Comparison of ENCODE assay signal across 10 mouse cellular contexts in genomic region chrX:35879703-35880102, GRCm38 (mm10). TPM values are rescaled to one million over a fixed set of nuclear protein-coding genes. Genes with fewer than 3 reads are reported as not detected.
DNase-seq lines count a peak whose midpoint lies in the region; ATAC-seq and TF ChIP-seq lines count a peak whose summit lies in the region.
"Had no signal": no experiment of that assay in that cellular context is flagged by ENCODE, and none has a peak within 500 bp of the region (broad histone marks: within the 10 kb centered on the region; RNA-seq: fewer than 3 reads in every experiment).

No protein-coding gene starts in this region.

- H3K27ac ChIP-seq in layer of hippocampus, adult 2 months = no peak overlapping the region
- H3K27ac ChIP-seq in neural tube, embryonic 15.5 days (replicated peaks) = no peak overlapping the region
- H3K27ac ChIP-seq: hindbrain, embryonic 15.5 days had no signal

- no peaks in the 10 kb centered on the region for H3K36me3 ChIP-seq in neural tube, embryonic 15.5 days
- H3K36me3 ChIP-seq: hindbrain, embryonic 15.5 days had no signal

- peak; percentile 39 to 48 for DNase-seq in cerebellum, postnatal 14 days
- no peak for DNase-seq in cerebellum, adult 11 months
- no peak for DNase-seq in layer of hippocampus, adult 2 months (ENCODE audit: low spot score in 2 of 2)
- DNase-seq in layer of hippocampus, adult 11-12 months (ENCODE audit: low spot score) = no peak
- peak; percentile 40 to 41 for DNase-seq in B cell, adult 2 months
- no peak for DNase-seq in urinary bladder, postnatal 10 days (ENCODE audit: low spot score)

- H3K4me2 ChIP-seq in neural tube, embryonic 15.5 days = no peak overlapping the region
- H3K4me2 ChIP-seq: hindbrain, embryonic 15.5 days; midbrain, embryonic 11.5 days had no signal

- no peaks in the 10 kb centered on the region for H3K27me3 ChIP-seq in neural tube, embryonic 15.5 days (replicated peaks)
- H3K27me3 ChIP-seq: hindbrain, embryonic 15.5 days had no signal

- peak; percentile 64 for TF ChIP-seq CTCF in layer of hippocampus, adult 2 months (conservative IDR thresholded peaks at IDR 0.05)

- no peaks in the 10 kb centered on the region for H3K9me3 ChIP-seq in neural tube, embryonic 15.5 days (replicated peaks)
- H3K9me3 ChIP-seq: hindbrain, embryonic 15.5 days had no signal

- no peak overlapping the region for H3K9ac ChIP-seq in neural tube, embryonic 15.5 days (replicated peaks)
- H3K9ac ChIP-seq: hindbrain, embryonic 15.5 days had no signal

- 0 out of 2 replicates have a peak, but pooled peaks have one; percentile 33 for ATAC-seq in granulocyte monocyte progenitor cell, adult 5-6 weeks (replicated peaks; ENCODE audit: poor library complexity, severe bottlenecking)
- ATAC-seq in neural tube, embryonic 15.5 days (ENCODE audit: low FRiP score) = no peak

- no peak overlapping the region for H3K4me3 ChIP-seq in layer of hippocampus, adult 2 months
- H3K4me3 ChIP-seq in neural tube, embryonic 15.5 days (replicated peaks) = no peak overlapping the region
- H3K4me3 ChIP-seq: hindbrain, embryonic 15.5 days had no signal

- 64% methylated on average over 1 of the region's 1 CpGs for WGBS in neural tube, embryonic 15.5 days

- H3K4me1 ChIP-seq in neural tube, embryonic 15.5 days = no peaks in the 10 kb centered on the region
- H3K4me1 ChIP-seq: hindbrain, embryonic 15.5 days had no signal

RNA-seq across cellular contexts. Expression of gene Dock11, which starts 8.9 kb away (rescaled TPM):
- 10 to 100 TPM; 15.1 to 18.3 TPM for total RNA-seq in layer of hippocampus, adult 2 months (2021)
- 60.7 and 81.5 TPM in 2 replicates for total RNA-seq in granulocyte monocyte progenitor cell, adult 5-6 weeks (2014; fragmentation: Nextera tagmentation)
- total RNA-seq in granulocyte monocyte progenitor cell, adult 5-6 weeks (2017) = 98.3 and 111 TPM in 2 replicates
- 9.6 and 9.9 TPM in 2 replicates for polyA plus RNA-seq in neural tube, embryonic 15.5 days (2015; fragmentation: Nextera tagmentation; extraction: Ambion mirVana)

Comparison
In these comparisons a context has a peak if more than half of its experiments do, and no peak if none do; other contexts are left out.
1. DNase-seq: peak in cerebellum, postnatal 14 days (2 of 2) and B cell, adult 2 months (2 of 2); none in cerebellum, adult 11 months (single experiment), layer of hippocampus, adult 2 months (0 of 2), layer of hippocampus, adult 11-12 months (single experiment) and urinary bladder, postnatal 10 days (single experiment).